Mouse (Mus musculus) lung, embryonic 16.5 days (tissue): Measurements from ENCODE around the gene Iyd. TPM values are rescaled to one million over a fixed set of nuclear protein-coding genes. Genes with fewer than 3 reads are reported as not detected.
A peak's percentile ranks its signal among the peaks of the same experiment; 100 is the strongest.

Experiments used
- ATAC-seq: fragments of 200-750 bp; cut with Nextera tagmentation; 2 replicates; pipeline ENCODE4 v1.8.0; 2017; ENCODE audit warnings: low read depth, mild to moderate bottlenecking, moderate library complexity
- H3K27ac ChIP-seq: fragments of 300-500 bp; sonication (generic); 2 replicates; pipeline ENCODE4 v1.5.1; 2014; ENCODE audit warnings: mild to moderate bottlenecking, control low read depth, low read length
- H3K27me3 ChIP-seq: fragments of 300-500 bp; sonication (generic); 2 replicates; pipeline ENCODE4 v1.6.1; 2014; ENCODE audit warnings: low read depth, low read length, mixed read lengths; ENCODE audit not compliant: control insufficient read depth, insufficient read depth
- H3K36me3 ChIP-seq: fragments of 300-500 bp; sonication (generic); 2 replicates; pipeline ENCODE4 v1.6.1; 2014; ENCODE audit warnings: low read length; ENCODE audit not compliant: control insufficient read depth, insufficient read depth
- H3K4me1 ChIP-seq: fragments of 300-500 bp; sonication (generic); replicated peaks from 2 replicates; pipeline ENCODE4 v1.6.1; 2014; ENCODE audit warnings: low read length, mixed read lengths; ENCODE audit not compliant: control insufficient read depth, insufficient read depth
- H3K4me2 ChIP-seq: fragments of 300-500 bp; sonication (generic); 2 replicates; pipeline ENCODE4 v1.6.1; 2014; ENCODE audit warnings: low read depth, low read length, control low read depth
- H3K4me3 ChIP-seq: fragments of 300-500 bp; sonication (generic); 2 replicates; pipeline ENCODE4 v1.5.1; 2014; ENCODE audit warnings: mild to moderate bottlenecking, low read length, control low read depth
- H3K9ac ChIP-seq: fragments of 300-500 bp; sonication (generic); 2 replicates; pipeline ENCODE4 v1.6.1; 2014; ENCODE audit warnings: low read length, control low read depth
- H3K9me3 ChIP-seq: fragments of 300-500 bp; sonication (generic); 2 replicates; pipeline ENCODE4 v1.6.1; 2016; ENCODE audit warnings: low read length; ENCODE audit not compliant: control insufficient read depth
- WGBS: fragments of 180-500 bp; shearing (Covaris S2); extraction: QIAGEN DNeasy Blood & Tissue Kit; methylation state at CpG from one replicate; pipeline ENCODE4 v1.1.7; 2014; 5-methylcytosine and 5-hydroxymethylcytosine counted together
- polyA plus RNA-seq: library from polyadenylated mRNA; unstranded; fragments of >200 nt; fragmentation: Nextera tagmentation; extraction: Ambion mirVana; gene quantifications from 2 replicates; pipeline ENCODE4 v1.2.1, GENCODE M21; 2015

The Iyd gene
- polyA plus RNA-seq, 1 experiment from 2014 or later, result 2.2 TPM

DNA sequence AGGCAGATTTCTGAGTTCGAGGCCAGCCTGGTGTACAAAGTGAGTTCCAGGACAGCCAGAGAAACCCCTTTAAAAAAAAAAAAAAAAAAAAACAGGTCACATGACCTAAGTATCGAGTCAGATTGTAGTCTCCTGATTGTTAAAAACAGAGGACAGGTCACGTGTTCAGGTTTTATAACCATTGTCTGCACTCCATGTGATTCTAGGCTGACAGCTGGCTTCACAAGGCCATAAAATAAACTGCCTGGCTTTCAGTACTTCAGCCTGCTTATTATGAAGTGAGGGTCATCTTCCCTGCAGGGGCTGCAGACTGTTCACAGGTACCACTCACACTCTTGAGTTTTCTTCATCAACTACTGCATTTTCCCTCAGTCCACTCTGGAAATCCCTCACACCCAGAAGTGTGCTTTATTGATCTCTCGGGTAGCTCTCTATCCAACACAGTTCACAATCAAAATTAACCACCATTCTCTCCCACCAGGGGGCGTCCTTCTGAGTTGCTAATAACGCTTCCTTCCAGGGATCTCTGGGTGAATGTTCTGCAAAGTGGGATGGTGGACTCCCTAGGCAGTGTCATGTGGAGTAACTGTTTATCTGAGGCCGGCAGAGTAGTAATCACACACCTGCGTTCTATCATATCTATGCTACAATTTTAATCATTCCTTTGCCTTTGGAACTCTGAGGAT is 27.3 kb upstream of the Iyd start:
- Histone ChIP-seq H3K27ac (no peak overlapping the region), H3K4me1 (peaks cover 28% of the 10 kb centered on the region), H3K36me3 (no peaks in the 10 kb centered on the region), H3K4me3 (no peak overlapping the region), H3K9ac (no peak overlapping the region), H3K27me3 (no peaks in the 10 kb centered on the region), H3K9me3 (no peaks in the 10 kb centered on the region), H3K4me2 (no peak overlapping the region)
- no peak for ATAC-seq
- 78% methylated on average over 8 of the region's 8 CpGs for WGBS

DNA sequence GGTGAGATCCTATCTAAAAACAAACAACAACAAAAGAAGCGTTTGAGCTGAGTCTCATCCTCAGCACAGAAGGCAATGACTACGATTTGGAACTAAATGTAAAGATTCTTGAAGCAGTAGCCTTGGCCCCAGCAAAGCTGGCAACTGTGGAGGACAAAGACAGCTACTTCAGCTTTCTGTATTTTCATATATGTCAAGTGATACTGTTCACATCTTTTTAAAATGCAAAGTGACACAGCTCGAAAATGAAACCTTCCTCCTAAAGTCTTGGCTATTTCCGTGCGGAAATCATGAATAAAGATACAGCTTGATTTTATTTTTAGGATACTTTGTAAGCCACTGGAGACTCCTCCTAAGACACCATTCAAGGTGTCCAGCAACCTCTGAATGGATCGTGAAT is 26.1 kb upstream of the Iyd start:
- no peak for ATAC-seq
- peaks cover 22% of the 10 kb centered on the region for H3K4me1 ChIP-seq
- WGBS, result 66% methylated on average over 6 of the region's 6 CpGs
- H3K9ac ChIP-seq, result no peak overlapping the region
- H3K36me3 ChIP-seq, result no peaks in the 10 kb centered on the region
- H3K27ac ChIP-seq, result no peak overlapping the region
- no peaks in the 10 kb centered on the region for H3K9me3 ChIP-seq
- no peak overlapping the region for H3K4me3 ChIP-seq
- no peaks in the 10 kb centered on the region for H3K27me3 ChIP-seq
- H3K4me2 ChIP-seq, result no peak overlapping the region

DNA sequence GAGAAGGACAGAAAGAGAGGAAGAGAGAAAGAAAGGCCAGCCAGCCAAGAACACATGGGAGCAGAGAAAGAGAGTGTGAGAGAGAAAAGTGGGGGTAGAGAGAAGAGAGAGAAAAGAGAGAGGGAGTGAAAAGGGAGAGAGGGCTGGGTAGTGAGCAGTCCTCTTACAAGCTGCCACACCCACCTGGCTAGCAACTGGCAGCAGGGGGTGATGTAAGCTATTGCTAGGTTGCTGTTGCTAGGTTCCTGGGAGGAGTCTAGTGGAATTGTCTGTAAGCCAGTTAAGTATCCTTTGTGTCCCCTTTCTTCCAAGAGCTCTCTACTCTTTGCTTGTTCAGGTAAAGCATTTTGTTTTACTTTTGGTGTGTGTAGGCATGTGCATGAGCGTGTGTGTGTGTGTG is 25.4 kb upstream of the Iyd start:
- ATAC-seq, result peak; percentile 56; the same call in 1 of the 2 replicates
- Histone ChIP-seq H3K9me3 (no peaks in the 10 kb centered on the region), H3K4me3 (no peak overlapping the region), H3K9ac (no peak overlapping the region), H3K27me3 (no peaks in the 10 kb centered on the region), H3K4me1 (peaks cover 21% of the 10 kb centered on the region), H3K27ac (no peak overlapping the region), H3K4me2 (no peak overlapping the region), H3K36me3 (no peaks in the 10 kb centered on the region)
- 76% methylated on average over 1 of the region's 1 CpGs for WGBS

DNA sequence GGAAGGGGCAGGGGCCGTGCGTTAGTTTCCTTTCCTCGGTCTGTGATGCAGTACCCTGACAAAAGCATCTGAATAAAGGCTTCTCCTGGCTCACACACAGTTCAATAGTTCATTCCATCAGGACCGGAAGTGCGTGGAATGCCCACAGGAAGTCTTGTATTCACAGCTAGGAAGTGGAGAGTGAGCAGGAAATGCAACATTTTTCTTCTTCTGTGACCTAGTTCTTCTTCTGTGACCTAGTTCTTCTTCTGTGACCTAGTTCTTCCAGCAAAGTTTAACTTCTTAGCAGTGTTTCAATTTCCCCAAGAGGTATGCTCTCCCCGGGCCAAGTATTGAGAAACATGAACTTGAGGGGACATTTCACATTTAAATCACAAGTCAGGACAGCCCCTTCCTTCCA is 23.6 kb upstream of the Iyd start:
- Histone ChIP-seq H3K36me3 (no peaks in the 10 kb centered on the region), H3K4me2 (no peak overlapping the region), H3K27ac (no peak overlapping the region), H3K9ac (no peak overlapping the region), H3K9me3 (no peaks in the 10 kb centered on the region), H3K4me3 (no peak overlapping the region), H3K4me1 (peaks cover 6% of the 10 kb centered on the region), H3K27me3 (no peaks in the 10 kb centered on the region)
- 52% methylated on average over 6 of the region's 6 CpGs for WGBS
- 0 out of 2 replicates have a peak, but pooled peaks have one; percentile 32 for ATAC-seq

DNA sequence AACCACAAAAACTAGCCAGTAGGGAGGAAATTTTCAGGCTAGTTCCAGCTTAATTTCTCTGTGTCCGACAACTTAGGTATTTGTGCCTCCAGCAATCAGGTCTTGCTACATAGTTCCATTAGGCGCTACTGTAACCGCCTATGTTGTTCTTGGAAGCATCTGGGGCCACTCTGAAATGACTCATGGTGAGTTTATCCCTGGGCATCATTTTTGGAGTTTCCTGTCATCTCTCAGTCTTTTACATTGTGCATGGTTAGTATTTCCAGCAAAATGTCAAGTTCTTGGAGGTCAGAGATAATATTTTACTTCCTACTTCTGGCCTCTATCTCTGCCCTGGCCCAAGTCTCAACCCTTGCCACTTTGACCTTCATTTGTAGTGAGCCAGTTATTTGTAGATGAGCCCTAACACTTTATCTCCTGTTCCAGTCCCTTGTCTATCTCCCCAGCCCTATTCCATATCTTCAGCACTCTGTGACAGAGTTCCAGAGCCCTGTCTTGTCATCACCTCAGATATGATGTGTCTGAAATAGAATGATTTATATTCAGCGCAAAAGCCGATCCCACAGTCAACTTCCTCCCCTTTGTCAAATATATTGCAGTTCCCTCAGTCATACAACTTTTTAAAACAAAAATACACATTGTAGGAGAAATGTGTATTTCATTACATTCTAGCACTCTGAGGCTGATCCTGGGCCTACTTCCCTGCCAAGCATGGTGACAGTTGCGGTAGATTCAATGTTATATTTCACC is 16.8 kb upstream of the Iyd start:
- no peaks in the 10 kb centered on the region for H3K27me3 ChIP-seq
- H3K36me3 ChIP-seq, result no peaks in the 10 kb centered on the region
- H3K4me1 ChIP-seq, result peaks cover 12% of the 10 kb centered on the region
- ATAC-seq, result no peak
- 75% methylated on average over 6 of the region's 6 CpGs for WGBS
- H3K4me3 ChIP-seq, result no peak overlapping the region
- H3K9ac ChIP-seq, result no peak overlapping the region
- H3K27ac ChIP-seq, result no peak overlapping the region
- no peaks in the 10 kb centered on the region for H3K9me3 ChIP-seq
- no peak overlapping the region for H3K4me2 ChIP-seq

DNA sequence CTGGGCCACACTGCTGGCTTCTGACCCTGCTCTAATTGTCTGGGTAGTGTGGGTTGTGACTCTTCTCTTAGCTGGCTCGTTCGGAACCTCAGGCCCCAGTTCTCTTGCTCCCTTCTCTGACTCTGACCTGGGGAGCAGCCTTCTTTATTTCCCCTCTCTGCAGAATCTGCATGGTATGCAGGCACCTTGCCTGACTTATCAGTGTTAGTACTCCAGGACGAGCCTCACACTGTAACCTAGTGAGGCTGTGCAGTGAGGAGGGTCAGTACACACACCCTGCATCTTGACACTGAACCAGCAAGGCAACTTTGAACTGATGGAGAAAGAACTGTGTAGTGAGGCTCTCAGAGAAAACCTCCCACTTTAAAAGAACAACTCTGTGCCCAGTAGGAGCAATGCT is 15.5 kb upstream of the Iyd start:
- Histone ChIP-seq H3K4me3 (no peak overlapping the region), H3K27ac (no peak overlapping the region), H3K4me1 (peaks cover 12% of the 10 kb centered on the region), H3K4me2 (no peak overlapping the region), H3K36me3 (no peaks in the 10 kb centered on the region), H3K9ac (no peak overlapping the region), H3K9me3 (no peaks in the 10 kb centered on the region), H3K27me3 (no peaks in the 10 kb centered on the region)
- ATAC-seq, result no peak
- WGBS, result 52% methylated on average over 3 of the region's 3 CpGs

DNA sequence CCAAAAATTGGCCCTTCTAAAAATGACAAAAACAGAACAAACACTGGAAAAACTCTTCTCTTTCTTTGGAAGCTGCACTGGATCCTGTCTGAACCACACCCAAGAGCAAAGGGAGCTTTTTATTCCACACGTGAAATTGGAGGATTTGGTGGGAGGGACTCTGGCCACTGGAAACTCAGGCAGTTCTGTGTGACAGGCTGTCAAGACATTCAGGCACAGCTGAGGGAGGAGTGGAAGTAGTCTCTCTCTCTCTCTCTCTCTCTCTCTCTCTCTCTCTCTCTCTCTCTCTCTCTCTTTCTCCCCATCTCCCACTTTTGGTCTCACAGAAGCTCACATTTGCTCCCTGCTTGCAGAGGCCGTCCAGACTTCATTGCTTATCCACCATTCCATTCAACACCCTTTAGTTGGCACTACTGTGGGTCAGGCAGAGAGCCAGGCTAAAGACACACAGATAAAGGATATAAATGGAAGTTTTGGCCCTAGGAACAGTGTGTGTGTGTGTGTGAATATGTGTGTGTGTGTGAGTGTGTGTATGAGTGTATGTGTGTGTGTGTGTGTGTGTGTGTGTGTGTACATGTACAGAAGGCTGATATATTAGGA is 14.5 kb upstream of the Iyd start:
- H3K9me3 ChIP-seq, result no peaks in the 10 kb centered on the region
- H3K4me3 ChIP-seq, result no peak overlapping the region
- no peak overlapping the region for H3K9ac ChIP-seq
- WGBS, result 8% methylated on average over 2 of the region's 2 CpGs
- no peaks in the 10 kb centered on the region for H3K36me3 ChIP-seq
- H3K27me3 ChIP-seq, result no peaks in the 10 kb centered on the region
- no peak overlapping the region for H3K4me2 ChIP-seq
- peak; percentile 35; the same call in 1 of the 2 replicates for ATAC-seq
- H3K27ac ChIP-seq, result no peak overlapping the region
- peaks cover 12% of the 10 kb centered on the region for H3K4me1 ChIP-seq

DNA sequence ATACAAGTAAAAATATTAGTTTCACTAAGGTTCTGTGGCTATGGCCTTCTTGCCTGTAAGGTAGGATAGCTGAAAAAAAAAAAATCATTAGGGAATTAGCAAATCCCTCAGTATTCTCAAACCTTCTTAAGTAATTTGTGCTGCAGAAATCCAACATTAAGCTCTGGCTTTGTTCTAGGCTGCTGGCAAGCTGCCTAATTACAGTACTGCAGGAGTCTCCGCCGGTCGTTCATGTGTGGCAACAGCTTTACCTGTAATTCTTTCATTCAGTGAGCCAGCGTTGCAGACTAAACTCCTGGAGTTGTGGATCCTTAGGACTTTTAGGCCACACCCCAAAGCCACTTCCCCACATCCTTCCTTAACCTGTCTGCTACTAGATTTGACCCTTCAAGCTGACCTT is 10.2 kb upstream of the Iyd start:
- Histone ChIP-seq H3K4me1 (peaks cover 12% of the 10 kb centered on the region), H3K27me3 (no peaks in the 10 kb centered on the region; the same call in 1 of the 2 replicates), H3K9ac (no peak overlapping the region), H3K36me3 (no peaks in the 10 kb centered on the region), H3K4me3 (no peak overlapping the region), H3K4me2 (no peak overlapping the region), H3K9me3 (no peaks in the 10 kb centered on the region), H3K27ac (no peak overlapping the region)
- ATAC-seq, result no peak
- 51% methylated on average over 4 of the region's 4 CpGs for WGBS

DNA sequence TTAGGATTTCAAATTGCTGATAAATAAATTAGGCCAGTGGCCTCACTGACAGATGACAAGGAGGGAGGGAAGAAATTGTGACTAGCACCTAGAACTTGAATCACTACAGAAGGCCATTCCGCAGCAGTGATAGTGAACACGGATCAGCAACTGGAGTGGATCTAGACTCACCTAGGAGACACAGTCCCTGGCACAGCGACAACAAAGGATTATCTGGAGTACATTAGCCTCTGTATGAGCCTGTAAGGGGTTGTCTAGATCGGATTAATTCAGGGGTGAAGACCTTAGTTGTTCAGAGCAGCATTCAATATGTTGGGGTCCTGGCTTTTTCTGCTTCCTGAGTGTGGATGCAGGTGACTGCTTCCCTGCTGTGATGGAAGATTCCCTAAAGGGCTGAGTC is 9.4 kb upstream of the Iyd start:
- Histone ChIP-seq H3K36me3 (no peaks in the 10 kb centered on the region), H3K4me1 (peaks cover 3% of the 10 kb centered on the region; the same call in 1 of the 2 replicates), H3K9ac (no peak overlapping the region), H3K9me3 (no peaks in the 10 kb centered on the region), H3K27ac (no peak overlapping the region), H3K4me2 (no peak overlapping the region), H3K4me3 (no peak overlapping the region), H3K27me3 (no peaks in the 10 kb centered on the region; the same call in 1 of the 2 replicates)
- ATAC-seq, result no peak
- WGBS, result 58% methylated on average over 4 of the region's 4 CpGs
